ENCODE assay signal across 13 mouse cellular contexts in the genomic region with DNA sequence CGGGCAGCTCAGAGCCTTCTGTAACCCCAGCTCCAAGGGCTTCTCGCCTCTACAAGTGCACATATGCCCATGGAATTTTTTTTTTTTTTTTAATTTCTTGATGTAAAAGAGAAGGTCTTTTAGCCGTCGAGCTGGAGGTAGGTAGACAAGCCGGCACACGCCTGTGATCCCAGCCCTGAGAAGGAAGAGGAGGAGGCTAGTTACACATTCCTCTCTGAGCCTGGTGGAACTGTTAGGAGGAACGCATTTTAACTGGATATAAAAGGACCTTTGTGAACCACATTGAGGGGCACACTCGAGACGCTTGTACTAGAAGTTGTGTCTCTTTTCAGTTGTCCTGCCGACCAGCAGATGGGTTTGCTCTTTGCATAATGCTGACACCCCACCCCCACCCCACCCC. TPM values are rescaled to one million over a fixed set of nuclear protein-coding genes. Genes with fewer than 3 reads are reported as not detected.
DNase-seq lines count a peak whose midpoint lies in the region; ATAC-seq lines count a peak whose summit lies in the region.
"Had no signal": no experiment of that assay in that cellular context is flagged by ENCODE, and none has a peak within 500 bp of the region (broad histone marks: within the 10 kb centered on the region; RNA-seq: fewer than 3 reads in every experiment).

No protein-coding gene starts in this region.

- no peaks in the 10 kb centered on the region for H3K27me3 ChIP-seq in heart, embryonic 15.5 days
- H3K27me3 ChIP-seq in neural tube, embryonic 12.5 days (replicated peaks), result no peaks in the 10 kb centered on the region
- H3K27me3 ChIP-seq in neural tube, embryonic 15.5 days (replicated peaks), result peaks cover 25% of the 10 kb centered on the region
- no peaks in the 10 kb centered on the region for H3K27me3 ChIP-seq in limb, embryonic 10.5 days (ENCODE audit: low read depth, poor library complexity, severe bottlenecking)

- 57% methylated on average over 10 of the region's 10 CpGs for WGBS in heart, embryonic 15.5 days
- 45% methylated on average over 10 of the region's 10 CpGs for WGBS in neural tube, embryonic 12.5 days
- WGBS in neural tube, embryonic 15.5 days, result 36% methylated on average over 10 of the region's 10 CpGs
- 68% methylated on average over 10 of the region's 10 CpGs for WGBS in limb, embryonic 10.5 days

- peak overlapping the region; percentile 22; the same call in 1 of the 2 replicates for H3K27ac ChIP-seq in heart, embryonic 15.5 days
- no peak overlapping the region; the same call in 1 of the 2 replicates for H3K27ac ChIP-seq in neural tube, embryonic 12.5 days
- H3K27ac ChIP-seq in neural tube, embryonic 15.5 days (replicated peaks), result no peak overlapping the region
- H3K27ac ChIP-seq in limb, embryonic 10.5 days, result peak overlapping the region; percentile 39

- H3K36me3 ChIP-seq in heart, embryonic 15.5 days, result peaks cover 25% of the 10 kb centered on the region
- H3K36me3 ChIP-seq in neural tube, embryonic 12.5 days, result peaks cover 41% of the 10 kb centered on the region
- no peaks in the 10 kb centered on the region for H3K36me3 ChIP-seq in neural tube, embryonic 15.5 days
- H3K36me3 ChIP-seq in limb, embryonic 10.5 days, result peaks cover 66% of the 10 kb centered on the region

- H3K9ac ChIP-seq in heart, embryonic 15.5 days, result no peak overlapping the region
- H3K9ac ChIP-seq in neural tube, embryonic 12.5 days, result 0 out of 2 replicates have a peak overlapping the region, but pooled peaks have one; percentile 29
- H3K9ac ChIP-seq in neural tube, embryonic 15.5 days (replicated peaks), result no peak overlapping the region

- H3K4me3 ChIP-seq in heart, embryonic 15.5 days, result no peak overlapping the region
- H3K4me3 ChIP-seq in neural tube, embryonic 12.5 days, result no peak overlapping the region
- H3K4me3 ChIP-seq in neural tube, embryonic 15.5 days (replicated peaks), result no peak overlapping the region
- no peak overlapping the region for H3K4me3 ChIP-seq in limb, embryonic 10.5 days
- H3K4me3 ChIP-seq: megakaryocyte, embryonic 14.5 days had no signal

- peaks cover 53% of the 10 kb centered on the region for H3K4me1 ChIP-seq in heart, embryonic 15.5 days (replicated peaks)
- H3K4me1 ChIP-seq in neural tube, embryonic 12.5 days, result peaks cover 62% of the 10 kb centered on the region
- H3K4me1 ChIP-seq in neural tube, embryonic 15.5 days, result peaks cover 66% of the 10 kb centered on the region
- peaks cover 45% of the 10 kb centered on the region for H3K4me1 ChIP-seq in limb, embryonic 10.5 days

- DNase-seq in heart, adult 8-10 months (ENCODE audit: low spot score), result no peak
- no peak for DNase-seq in limb, embryonic 10.5 days (ENCODE audit: low spot score)
- no peak for DNase-seq in layer of hippocampus, adult 11-12 months (ENCODE audit: low spot score)
- no peak for DNase-seq in layer of hippocampus, adult 8-10 months (ENCODE audit: low spot score in 2 of 2)
- DNase-seq in left cerebral cortex, postnatal 36 days (ENCODE audit: low spot score in 2 of 2), result no peak
- DNase-seq: gastrocnemius, postnatal 25 days; liver; retina, postnatal 1 day had no signal

- H3K9me3 ChIP-seq in heart, embryonic 15.5 days (replicated peaks), result no peaks in the 10 kb centered on the region
- H3K9me3 ChIP-seq in neural tube, embryonic 12.5 days, result no peaks in the 10 kb centered on the region
- H3K9me3 ChIP-seq in neural tube, embryonic 15.5 days (replicated peaks), result no peaks in the 10 kb centered on the region
- H3K9me3 ChIP-seq in limb, embryonic 10.5 days (replicated peaks), result no peaks in the 10 kb centered on the region
- H3K9me3 ChIP-seq: megakaryocyte, embryonic 14.5 days had no signal

- intact Hi-C loops in left cerebral cortex, postnatal 36 days (cut with DNase I), result no loop called here

- no peak for ATAC-seq in heart, embryonic 15.5 days (replicated peaks; ENCODE audit: insufficient number of reproducible peaks, insufficient read depth, low FRiP score, low read depth)
- no peak for ATAC-seq in neural tube, embryonic 12.5 days (ENCODE audit: low FRiP score, low read depth)
- ATAC-seq in neural tube, embryonic 15.5 days (ENCODE audit: low FRiP score), result no peak

- no peak overlapping the region for H3K4me2 ChIP-seq in heart, embryonic 15.5 days
- H3K4me2 ChIP-seq in neural tube, embryonic 12.5 days (replicated peaks), result peak overlapping the region; percentile 7
- no peak overlapping the region for H3K4me2 ChIP-seq in neural tube, embryonic 15.5 days

RNA-seq across cellular contexts. Expression of a gene that starts 4.9 kb away (rescaled TPM):
- polyA plus RNA-seq in heart, embryonic 15.5 days (2015; fragmentation: Nextera tagmentation; extraction: Ambion mirVana), result 23.6 and 34.1 TPM in 2 replicates
- total RNA-seq in heart, adult 8-10 months (2022), result under 1 TPM; 0.47 to 0.55 (median 0.51) TPM
- 61.2 and 61.7 TPM in 2 replicates for polyA plus RNA-seq in neural tube, embryonic 12.5 days (2016; fragmentation: Nextera tagmentation; extraction: Ambion mirVana)
- polyA plus RNA-seq in neural tube, embryonic 15.5 days (2015; fragmentation: Nextera tagmentation; extraction: Ambion mirVana), result 10.3 and 16.5 TPM in 2 replicates
- polyA plus RNA-seq in limb, embryonic 10.5 days (2016; fragmentation: Nextera tagmentation; extraction: Ambion mirVana), result 104 and 109 TPM in 2 replicates
- 1 to 10 TPM in 1 of 4 experiments, under 1 TPM in 3; 0.66 to 2.6 (median 0.82) TPM for total RNA-seq in layer of hippocampus, adult 8-10 months (2022)
- under 1 TPM; 0.61 to 0.76 TPM for total RNA-seq in left cerebral cortex, postnatal 36 days (2021)

RNA-seq across cellular contexts. Expression of a gene that starts 13.0 kb away (rescaled TPM):
- polyA plus RNA-seq in heart, embryonic 15.5 days (2015; fragmentation: Nextera tagmentation; extraction: Ambion mirVana), result 4.8 and 5.7 TPM in 2 replicates
- total RNA-seq in heart, adult 8-10 months (2022), result 1 to 10 TPM in 1 of 4 experiments, under 1 TPM in 3; 0.40 to 1.4 (median 0.56) TPM
- polyA plus RNA-seq in neural tube, embryonic 12.5 days (2016; fragmentation: Nextera tagmentation; extraction: Ambion mirVana), result 10.7 and 10.9 TPM in 2 replicates
- polyA plus RNA-seq in neural tube, embryonic 15.5 days (2015; fragmentation: Nextera tagmentation; extraction: Ambion mirVana), result 7.6 and 8.9 TPM in 2 replicates
- polyA plus RNA-seq in limb, embryonic 10.5 days (2016; fragmentation: Nextera tagmentation; extraction: Ambion mirVana), result 9.4 and 10.7 TPM in 2 replicates
- 1 to 10 TPM; 2.6 to 4.2 (median 3.9) TPM for total RNA-seq in layer of hippocampus, adult 8-10 months (2022)
- 1 to 10 TPM; 1.0 to 4.5 TPM for total RNA-seq in left cerebral cortex, postnatal 36 days (2021)

RNA-seq across cellular contexts. Expression of a gene that starts 18.2 kb away (rescaled TPM):
- polyA plus RNA-seq in heart, embryonic 15.5 days (2015; fragmentation: Nextera tagmentation; extraction: Ambion mirVana), result 152 and 164 TPM in 2 replicates
- total RNA-seq in heart, adult 8-10 months (2022), result 100 to 1,000 TPM in 2 of 4 experiments, 10 to 100 TPM in 2; 90.3 to 107 (median 102) TPM
- 169 and 179 TPM in 2 replicates for polyA plus RNA-seq in neural tube, embryonic 12.5 days (2016; fragmentation: Nextera tagmentation; extraction: Ambion mirVana)
- 152 TPM in 2 replicates for polyA plus RNA-seq in neural tube, embryonic 15.5 days (2015; fragmentation: Nextera tagmentation; extraction: Ambion mirVana)
- 182 and 204 TPM in 2 replicates for polyA plus RNA-seq in limb, embryonic 10.5 days (2016; fragmentation: Nextera tagmentation; extraction: Ambion mirVana)
- total RNA-seq in layer of hippocampus, adult 8-10 months (2022), result 10 to 100 TPM; 80.0 to 94.3 (median 87.5) TPM
- 100 to 1,000 TPM in 1 of 2 experiments, 10 to 100 TPM in 1; 89.8 to 102 TPM for total RNA-seq in left cerebral cortex, postnatal 36 days (2021)

RNA-seq across cellular contexts. Expression of a gene that starts 42.3 kb away (rescaled TPM):
- polyA plus RNA-seq in heart, embryonic 15.5 days (2015; fragmentation: Nextera tagmentation; extraction: Ambion mirVana), result 0.58 and 4.4 TPM in 2 replicates
- total RNA-seq in heart, adult 8-10 months (2022), result under 1 TPM in 1 of 4 experiments, not detected in 3; 0.09 TPM
- 0.35 and 0.50 TPM in 2 replicates for polyA plus RNA-seq in neural tube, embryonic 12.5 days (2016; fragmentation: Nextera tagmentation; extraction: Ambion mirVana)
- 0.22 and 7.3 TPM in 2 replicates for polyA plus RNA-seq in neural tube, embryonic 15.5 days (2015; fragmentation: Nextera tagmentation; extraction: Ambion mirVana)
- polyA plus RNA-seq in limb, embryonic 10.5 days (2016; fragmentation: Nextera tagmentation; extraction: Ambion mirVana), result 0.45 and 0.58 TPM in 2 replicates
- under 1 TPM; 0.30 to 0.70 (median 0.41) TPM for total RNA-seq in layer of hippocampus, adult 8-10 months (2022)
- under 1 TPM; 0.45 to 0.57 TPM for total RNA-seq in left cerebral cortex, postnatal 36 days (2021)
- total RNA-seq: gastrocnemius, postnatal 25 days; heart, postnatal 25 days had no signal

Comparison
In these comparisons a context has a peak if more than half of its experiments do, and no peak if none do; other contexts are left out.
1. H3K27ac ChIP-seq: peak in heart, embryonic 15.5 days (single experiment) and limb, embryonic 10.5 days (single experiment); none in neural tube, embryonic 12.5 days (single experiment) and neural tube, embryonic 15.5 days (single experiment).